Mouse (Mus musculus): ENCODE measurements around the gene Cox20.

Cox20 gene

DNA sequence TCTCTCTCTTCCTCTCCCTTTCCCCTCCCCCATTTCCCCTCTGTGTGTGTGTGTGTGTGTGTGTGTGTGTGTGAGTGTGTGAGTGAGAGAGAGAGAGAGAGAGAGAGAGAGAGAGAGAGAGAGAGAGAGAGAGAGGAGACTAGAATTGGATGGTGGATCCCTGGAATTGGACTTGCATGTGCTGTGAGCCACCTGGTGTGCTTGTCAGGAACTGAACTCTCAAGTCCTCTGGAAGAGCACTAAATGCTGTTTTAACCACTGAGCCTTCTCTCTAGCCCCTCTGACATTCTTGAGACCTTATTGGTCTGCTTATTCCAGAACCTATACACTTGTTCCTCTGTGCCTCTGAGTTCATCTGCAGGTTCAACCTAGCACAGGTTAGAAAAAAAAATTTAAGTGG lies 32.7 kb downstream of the Cox20 start:
- CTCF ChIA-PET, result no interaction called here

- CTCF ChIA-PET, result no interaction called here
These were observed 35.6 kb downstream of the Cox20 start for GRCm38 (mm10) chr1:178354576-178354975.

- CTCF ChIA-PET, result no interaction called here
These were observed 39.1 kb downstream of the Cox20 start for GRCm38 (mm10) chr1:178357776-178358710.

DNA sequence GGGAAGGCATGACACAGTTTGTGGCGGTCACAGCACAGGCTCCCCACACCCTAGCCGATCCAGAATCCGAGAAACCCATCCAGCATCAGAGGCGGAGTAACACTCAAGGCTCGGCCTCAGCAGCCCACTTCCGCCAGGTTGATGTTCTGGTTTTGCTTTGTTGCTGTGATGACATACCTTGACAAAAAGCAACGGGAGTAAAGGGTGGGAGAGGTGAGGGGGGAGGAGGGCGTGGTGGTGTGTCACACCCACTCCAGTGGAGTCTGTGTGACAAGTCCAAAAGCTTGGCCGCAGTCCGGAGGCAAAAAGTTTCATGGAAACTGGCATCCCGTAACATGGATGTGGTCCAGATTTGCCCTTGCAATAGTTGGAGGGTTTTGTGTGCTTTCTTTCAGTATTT lies 41.3 kb downstream of the Cox20 start:
- CTCF ChIA-PET, result no interaction called here

DNA sequence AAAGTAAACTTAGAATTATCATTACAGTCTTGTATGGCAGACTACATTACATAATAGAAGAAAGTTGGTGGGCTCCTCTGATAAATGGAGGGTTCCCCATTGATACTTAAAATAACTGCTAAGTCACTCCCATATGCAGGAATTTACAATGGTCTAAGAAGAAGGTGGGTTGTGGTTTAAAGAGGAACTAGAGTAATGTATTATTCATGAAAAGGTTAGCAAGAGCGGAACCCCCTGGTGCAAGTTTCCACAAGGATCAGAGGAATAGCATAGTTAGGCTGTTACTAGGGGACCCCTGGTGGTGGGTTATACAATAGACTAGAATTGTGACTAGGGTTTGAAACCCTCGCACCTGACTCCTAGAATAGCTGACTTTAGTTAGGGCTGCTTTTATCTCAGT lies 41.8 kb downstream of the Cox20 start:
- CTCF ChIA-PET, result no interaction called here

- CTCF ChIA-PET, result interaction anchor here (0.5 to 0.6 kb wide), 2 partner anchors 42 to 62 kb away, joined by 9 to 14 read pairs; no protein-coding TSS in a partner anchor
These were observed 46.2 kb downstream of the Cox20 start for GRCm38 (mm10) chr1:178365171-178365570.

GRCm38 (mm10) chr1:178368121-178368520 lies 49.2 kb downstream of the Cox20 start:
- CTCF ChIA-PET, result interaction anchor here (0.6 kb wide), 1 partner anchor 1105 kb away, joined by 5 read pairs; no protein-coding TSS in a partner anchor

DNA sequence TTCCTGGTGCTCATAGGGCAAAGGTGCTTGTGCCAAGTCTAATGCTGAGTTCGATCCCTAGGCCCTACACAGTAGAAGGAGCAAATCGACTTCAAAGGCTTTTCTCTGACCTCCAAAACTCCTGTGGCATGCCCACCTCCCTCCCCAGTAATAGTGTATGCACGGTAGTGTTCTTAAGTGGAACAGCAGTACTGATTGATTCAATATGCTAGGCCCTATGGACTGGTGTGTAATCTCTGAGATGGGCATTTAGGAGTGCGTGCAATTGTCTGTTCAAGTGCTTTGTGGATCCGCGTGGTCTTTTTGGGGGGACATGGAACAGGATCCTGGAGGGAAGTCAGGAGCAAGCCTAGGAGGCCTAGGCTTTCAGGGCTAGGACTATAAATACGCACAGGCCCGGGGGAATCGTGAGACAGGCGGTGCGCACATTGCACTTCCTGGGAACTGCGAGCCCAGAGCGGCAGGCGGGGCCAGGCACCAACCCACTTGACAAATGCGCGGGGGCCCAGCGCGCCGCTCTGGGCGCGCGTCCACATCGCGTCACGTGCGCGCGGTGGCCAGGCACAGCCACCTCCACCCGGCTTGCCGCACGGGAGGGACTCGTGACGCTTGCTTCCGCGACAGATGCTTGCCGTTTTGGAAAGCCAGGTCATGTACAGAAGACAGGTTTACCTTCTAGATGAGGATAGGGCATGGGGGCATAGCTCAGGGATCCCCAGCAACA lies 49.8 kb downstream of the Cox20 start:
- CTCF ChIA-PET, result no interaction called here

DNA sequence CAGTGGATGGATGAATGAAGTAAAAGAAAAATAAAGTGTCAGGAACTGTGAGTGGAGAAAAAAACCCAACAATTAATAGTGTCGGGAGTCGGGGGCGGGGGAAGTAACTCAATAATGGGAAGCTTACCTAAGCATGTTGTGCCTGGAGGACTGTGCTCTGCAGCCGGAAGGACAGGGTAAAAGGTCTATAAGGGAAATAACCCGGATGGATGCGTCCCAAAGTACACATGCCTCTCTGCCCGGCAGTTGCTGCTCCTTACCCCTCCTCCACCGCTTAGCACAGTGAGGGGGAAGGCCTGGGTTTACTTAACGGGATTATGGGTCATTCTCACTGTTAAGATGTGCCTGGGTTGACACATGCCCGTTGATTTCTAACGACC lies 50.3 kb downstream of the Cox20 start:
- CTCF ChIA-PET, result interaction anchor here (0.6 kb wide), 1 partner anchor 36 kb away, joined by 14 read pairs; no protein-coding TSS in a partner anchor

Data from spleen, embryonic (tissue).